Mouse (Mus musculus) stomach, embryonic 14.5 days (tissue): ENCODE data around the gene Map3k9. TPM values are rescaled to one million over a fixed set of nuclear protein-coding genes. Genes with fewer than 3 reads are reported as not detected.
A peak's percentile ranks its signal among the peaks of the same experiment; 100 is the strongest.

Experiments
- ATAC-seq: fragments of 200-750 bp; cut with Nextera tagmentation; 2 replicates; pipeline ENCODE4 v1.8.0; 2017; ENCODE audit warnings: low read depth, moderate TSS enrichment; ENCODE audit not compliant: insufficient number of reproducible peaks, insufficient read depth, low FRiP score
- H3K27ac ChIP-seq: fragments of 300-500 bp; sonication (generic); 2 replicates; pipeline ENCODE4 v1.5.1; 2014; ENCODE audit warnings: mild to moderate bottlenecking, low read length, moderate library complexity, mixed read lengths
- H3K27me3 ChIP-seq: fragments of 300-500 bp; sonication (generic); 2 replicates; pipeline ENCODE4 v1.6.1; 2014; ENCODE audit warnings: low read length, control low read depth, mixed read lengths; ENCODE audit not compliant: control insufficient read depth, insufficient read depth
- H3K36me3 ChIP-seq: fragments of 300-500 bp; sonication (generic); 2 replicates; pipeline ENCODE4 v1.6.1; 2014; ENCODE audit warnings: mild to moderate bottlenecking, control low read depth, low read length, moderate library complexity, mixed read lengths; ENCODE audit not compliant: control insufficient read depth, insufficient read depth
- H3K4me1 ChIP-seq: fragments of 300-500 bp; sonication (generic); 2 replicates; pipeline ENCODE4 v1.6.1; 2014; ENCODE audit warnings: low read length, control low read depth, mixed read lengths; ENCODE audit not compliant: control insufficient read depth, insufficient read depth
- H3K4me2 ChIP-seq: fragments of 300-500 bp; sonication (generic); replicated peaks from 2 replicates; pipeline ENCODE4 v1.6.1; 2014; ENCODE audit warnings: low read depth, low read length, control low read depth
- H3K4me3 ChIP-seq: fragments of 300-500 bp; sonication (generic); 2 replicates; pipeline ENCODE4 v1.5.1; 2014; ENCODE audit warnings: low read depth, low read length, control low read depth
- H3K9ac ChIP-seq: fragments of 300-500 bp; sonication (generic); replicated peaks from 2 replicates; pipeline ENCODE4 v1.6.1; 2014; ENCODE audit warnings: low read depth, mild to moderate bottlenecking, control low read depth, low read length, moderate library complexity, mixed read lengths
- H3K9me3 ChIP-seq: fragments of 300-500 bp; sonication (generic); 2 replicates; pipeline ENCODE4 v1.6.1; 2016; ENCODE audit warnings: low read depth, low read length, control low read depth; ENCODE audit not compliant: control insufficient read depth
- WGBS: fragments of 180-500 bp; shearing (Covaris S2); extraction: QIAGEN DNeasy Blood & Tissue Kit; methylation state at CpG from one replicate; pipeline ENCODE4 v1.1.7; 2014; 5-methylcytosine and 5-hydroxymethylcytosine counted together
- polyA plus RNA-seq: library from polyadenylated mRNA; unstranded; fragments of >200 nt; fragmentation: Nextera tagmentation; extraction: Ambion mirVana; gene quantifications from 2 replicates; pipeline ENCODE4 v1.2.1, GENCODE M21; 2014

Gene Map3k9
- polyA plus RNA-seq, 1 experiment from 2014 or later: 2.5 TPM

- ATAC-seq: 0 out of 2 replicates have a peak, but pooled peaks have one; percentile 58
- Histone ChIP-seq H3K9me3 (no peaks in the 10 kb centered on the region), H3K4me1 (peaks cover 3% of the 10 kb centered on the region; the same call in 1 of the 2 replicates), H3K27ac (no peak overlapping the region), H3K4me3 (no peak overlapping the region), H3K4me2 (no peak overlapping the region), H3K9ac (no peak overlapping the region), H3K27me3 (no peaks in the 10 kb centered on the region), H3K36me3 (no peaks in the 10 kb centered on the region)
- WGBS: 65% methylated on average over 3 of the region's 3 CpGs
These were observed 32.1 kb downstream of the Map3k9 start for GRCm38 (mm10) chr12:81748918-81749317.

- H3K27ac ChIP-seq: peak overlapping the region; percentile 21; the same call in 1 of the 2 replicates
- H3K4me1 ChIP-seq: peaks cover 3% of the 10 kb centered on the region; the same call in 1 of the 2 replicates
- no peak overlapping the region for H3K4me3 ChIP-seq
- no peak overlapping the region for H3K4me2 ChIP-seq
- H3K27me3 ChIP-seq: no peaks in the 10 kb centered on the region
- H3K9me3 ChIP-seq: no peaks in the 10 kb centered on the region
- no peaks in the 10 kb centered on the region for H3K36me3 ChIP-seq
- WGBS: 34% methylated on average over 4 of the region's 4 CpGs
- ATAC-seq: no peak
- H3K9ac ChIP-seq: no peak overlapping the region
These were observed 32.9 kb downstream of the Map3k9 start for GRCm38 (mm10) chr12:81748021-81748576.

DNA sequence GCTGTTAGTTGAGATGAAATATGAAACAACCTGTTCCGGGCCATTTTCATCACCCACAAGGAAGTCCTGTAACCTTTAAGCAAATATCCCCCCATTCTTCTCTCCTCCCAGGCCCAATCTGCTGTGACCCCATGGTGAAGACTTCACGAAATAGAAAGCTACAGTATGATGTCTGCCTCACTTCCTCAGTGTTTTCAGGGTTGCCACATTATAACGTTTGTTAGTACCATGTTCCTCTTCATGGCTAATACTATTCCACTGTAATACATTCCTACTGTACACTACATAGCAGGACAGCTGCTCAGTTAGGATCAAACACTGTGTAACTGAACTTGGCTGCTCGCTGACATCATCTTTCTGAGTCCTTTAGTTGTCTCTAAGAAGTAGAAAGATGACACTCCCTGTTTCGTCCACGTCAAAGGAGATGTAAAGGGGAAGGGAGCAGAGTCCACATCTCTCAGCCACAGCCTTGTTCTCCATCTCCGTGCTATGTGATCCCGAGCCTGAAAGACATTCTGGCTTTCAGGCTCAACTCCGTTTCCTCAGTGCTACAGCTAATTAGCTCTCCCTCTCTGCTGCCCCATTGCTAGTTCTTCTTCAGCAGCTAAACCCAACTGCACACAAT, 34.5 kb downstream of the Map3k9 start:
- Histone ChIP-seq H3K27ac (no peak overlapping the region), H3K9ac (no peak overlapping the region), H3K36me3 (no peaks in the 10 kb centered on the region), H3K4me1 (peaks cover 3% of the 10 kb centered on the region; the same call in 1 of the 2 replicates), H3K4me2 (no peak overlapping the region), H3K27me3 (no peaks in the 10 kb centered on the region), H3K4me3 (no peak overlapping the region), H3K9me3 (no peaks in the 10 kb centered on the region)
- 76% methylated on average over 9 of the region's 9 CpGs for WGBS
- no peak for ATAC-seq

DNA sequence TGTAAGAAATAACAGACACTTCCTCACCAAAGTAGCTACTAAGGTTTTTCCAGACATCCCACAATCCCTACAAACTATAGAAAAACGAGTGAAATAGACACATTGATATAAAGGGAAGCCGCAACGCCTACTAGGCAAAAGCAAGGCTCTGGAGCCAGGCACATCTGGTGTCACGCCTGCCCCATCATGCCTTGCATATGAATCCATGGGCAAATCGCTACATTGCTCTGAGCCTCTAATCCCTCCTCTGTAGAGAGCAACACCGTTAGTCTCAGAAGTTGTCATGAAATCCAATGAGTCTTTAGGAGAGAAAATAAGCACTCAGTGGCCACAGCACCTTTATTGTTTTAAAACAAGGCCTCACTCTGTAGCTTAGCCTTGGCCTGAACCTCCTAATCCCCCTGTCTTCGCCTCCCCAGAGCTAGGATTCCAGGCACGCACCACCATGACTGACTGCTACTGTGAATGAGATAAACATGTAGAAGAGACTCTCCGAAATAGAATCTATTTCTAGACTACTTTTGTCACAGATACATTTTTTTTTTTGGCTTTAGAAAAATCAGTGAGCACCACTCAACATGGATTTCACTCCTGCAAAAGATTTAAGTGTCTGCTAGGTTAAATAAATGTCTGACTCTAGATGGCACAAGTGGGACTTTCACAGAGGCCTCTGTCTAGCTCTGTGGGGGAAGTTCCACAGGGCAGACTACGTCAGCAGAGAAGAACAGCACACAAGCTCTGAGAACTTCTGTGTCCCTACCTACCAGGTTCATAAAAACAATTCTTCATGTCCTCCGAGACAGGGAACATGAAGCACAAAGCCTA, 45.5 kb downstream of the Map3k9 start:
- Histone ChIP-seq H3K4me2 (no peak overlapping the region), H3K4me3 (no peak overlapping the region), H3K27ac (no peak overlapping the region), H3K27me3 (no peaks in the 10 kb centered on the region), H3K9ac (no peak overlapping the region), H3K9me3 (no peaks in the 10 kb centered on the region), H3K36me3 (no peaks in the 10 kb centered on the region; the same call in 1 of the 2 replicates), H3K4me1 (no peaks in the 10 kb centered on the region)
- no peak for ATAC-seq
- 84% methylated on average over 11 of the region's 11 CpGs for WGBS

DNA sequence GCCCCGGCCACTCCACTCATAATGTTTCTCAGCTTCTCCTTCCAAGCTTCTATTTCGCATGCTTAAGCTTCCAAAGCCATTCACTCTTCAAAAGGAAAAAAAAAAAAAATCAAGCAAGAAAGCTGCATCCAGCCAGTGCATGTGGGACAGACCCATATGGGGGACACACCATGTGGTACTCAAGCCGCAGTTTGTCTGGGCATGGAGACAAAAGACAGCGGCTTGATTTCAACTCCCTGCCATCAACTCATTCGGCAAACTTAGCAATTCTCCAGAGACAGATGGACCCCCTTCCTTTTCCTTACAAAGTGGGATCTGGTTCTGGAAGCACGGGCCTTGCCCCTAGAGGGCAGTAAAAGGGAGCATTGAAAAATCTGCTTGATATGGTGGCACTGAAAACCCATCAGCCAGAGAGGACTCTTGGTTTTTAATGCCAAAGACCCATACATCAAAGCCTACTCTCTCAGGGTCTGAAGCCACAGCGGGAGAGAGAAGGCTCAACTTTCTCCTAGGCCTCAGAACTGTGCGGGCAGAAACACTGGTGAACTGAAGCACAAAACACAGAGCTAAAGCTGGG, 54.6 kb downstream of the Map3k9 start:
- H3K4me1 ChIP-seq: no peaks in the 10 kb centered on the region
- H3K36me3 ChIP-seq: peaks cover 11% of the 10 kb centered on the region
- H3K9me3 ChIP-seq: no peaks in the 10 kb centered on the region
- H3K27me3 ChIP-seq: no peaks in the 10 kb centered on the region
- WGBS: 84% methylated on average over 8 of the region's 8 CpGs
- no peak overlapping the region for H3K4me3 ChIP-seq
- H3K4me2 ChIP-seq: no peak overlapping the region
- no peak overlapping the region for H3K9ac ChIP-seq
- H3K27ac ChIP-seq: no peak overlapping the region
- ATAC-seq: no peak

- Histone ChIP-seq H3K9ac (no peak overlapping the region), H3K27ac (no peak overlapping the region), H3K9me3 (no peaks in the 10 kb centered on the region), H3K36me3 (peaks cover 11% of the 10 kb centered on the region), H3K4me1 (no peaks in the 10 kb centered on the region), H3K4me2 (no peak overlapping the region), H3K4me3 (no peak overlapping the region), H3K27me3 (no peaks in the 10 kb centered on the region)
- ATAC-seq: no peak
- 95% methylated on average over 6 of the region's 6 CpGs for WGBS
These were observed 56.2 kb downstream of the Map3k9 start for GRCm38 (mm10) chr12:81724776-81725175.

- H3K4me3 ChIP-seq: no peak overlapping the region
- H3K36me3 ChIP-seq: peaks cover 7% of the 10 kb centered on the region
- no peak overlapping the region for H3K27ac ChIP-seq
- H3K9ac ChIP-seq: no peak overlapping the region
- H3K9me3 ChIP-seq: no peaks in the 10 kb centered on the region
- 94% methylated on average over 7 of the region's 7 CpGs for WGBS
- no peaks in the 10 kb centered on the region for H3K27me3 ChIP-seq
- no peaks in the 10 kb centered on the region for H3K4me1 ChIP-seq
- H3K4me2 ChIP-seq: no peak overlapping the region
- ATAC-seq: no peak
These were observed 57.6 kb downstream of the Map3k9 start for GRCm38 (mm10) chr12:81723375-81723774.

DNA sequence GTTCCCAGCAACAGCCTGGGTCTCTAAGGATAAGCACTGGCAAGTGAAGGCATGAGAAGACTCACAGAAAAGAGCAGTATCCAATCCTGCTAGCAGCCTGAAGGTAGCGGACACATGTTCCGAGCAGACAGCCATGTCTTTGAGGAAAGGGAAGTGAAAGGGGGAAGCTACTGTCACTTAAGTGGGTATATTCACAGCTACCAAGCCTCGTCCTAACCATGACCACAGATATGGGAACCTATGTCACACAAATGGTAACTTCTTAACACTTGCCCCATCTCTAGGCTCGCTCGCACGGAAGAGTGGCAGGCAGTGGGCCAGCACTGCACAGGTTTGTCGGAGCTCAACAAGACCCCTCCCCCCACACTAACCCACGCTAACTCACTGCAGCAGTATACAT, 61.3 kb downstream of the Map3k9 start:
- H3K27me3 ChIP-seq: no peaks in the 10 kb centered on the region
- WGBS: 87% methylated on average over 8 of the region's 8 CpGs
- no peaks in the 10 kb centered on the region; the same call in 1 of the 2 replicates for H3K36me3 ChIP-seq
- no peaks in the 10 kb centered on the region for H3K4me1 ChIP-seq
- no peak overlapping the region for H3K4me2 ChIP-seq
- H3K9ac ChIP-seq: no peak overlapping the region
- no peak for ATAC-seq
- no peak overlapping the region for H3K27ac ChIP-seq
- H3K4me3 ChIP-seq: no peak overlapping the region
- no peaks in the 10 kb centered on the region for H3K9me3 ChIP-seq
